Mouse (Mus musculus) MEL (cell line): ENCODE data around the gene Mc3r. TPM values are rescaled to one million over a fixed set of nuclear protein-coding genes. Genes with fewer than 3 reads are reported as not detected.

Experiments
- DNase-seq: peaks from one replicate; pipeline ENCODE4 v3.0.0; 2011; ENCODE audit warnings: low read depth, low spot score
- H3K27ac ChIP-seq: 2 replicates; pipeline ENCODE4 v1.5.1; 2012; ENCODE audit warnings: low read depth, mild to moderate bottlenecking, control low read depth, low read length, moderate library complexity; ENCODE audit not compliant: control insufficient read depth
- H3K27me3 ChIP-seq, 2 experiments: fragments of 150-350 bp in 1 of 2; sonication (generic) in 1 of 2; 2 replicates each; pipeline ENCODE4 v1.6.1; 2012; ENCODE audit warnings: low read length in 2 of 2, mild to moderate bottlenecking in 2 of 2, improper control_type of control experiment in 1 of 2, moderate library complexity in 1 of 2; ENCODE audit not compliant: insufficient read depth in 2 of 2, control insufficient read depth in 1 of 2
- H3K36me3 ChIP-seq, 2 experiments: 2 replicates each; pipeline ENCODE4 v1.6.1; 2012 to 2014; ENCODE audit warnings: low read length in 2 of 2, improper control_type of control experiment in 1 of 2, inconsistent platforms in 1 of 2, mild to moderate bottlenecking in 1 of 2; ENCODE audit not compliant: insufficient read depth in 2 of 2, control insufficient read depth in 1 of 2
- H3K4me1 ChIP-seq, 2 experiments: fragments of 150-350 bp in 1 of 2; sonication (generic) in 1 of 2; 2 replicates each; pipeline ENCODE4 v1.6.1; 2012; ENCODE audit warnings: low read length in 2 of 2, improper control_type of control experiment in 1 of 2, mild to moderate bottlenecking in 1 of 2; ENCODE audit not compliant: insufficient read depth in 2 of 2, control insufficient read depth in 1 of 2
- H3K4me3 ChIP-seq, 2 experiments: fragments of 150-350 bp in 1 of 2; sonication (generic) in 1 of 2; 2 replicates each; pipeline ENCODE4 v1.5.1; 2012; ENCODE audit warnings: low read depth in 2 of 2, low read length in 2 of 2, mild to moderate bottlenecking in 2 of 2, moderate library complexity in 2 of 2, control low read depth in 1 of 2, improper control_type of control experiment in 1 of 2; ENCODE audit not compliant: control insufficient read depth in 1 of 2, insufficient read depth in 1 of 2
- H3K79me2 ChIP-seq: 2 replicates; pipeline ENCODE4 v1.6.1; 2012; ENCODE audit warnings: mild to moderate bottlenecking, low read length, moderate library complexity; ENCODE audit not compliant: control insufficient read depth, poor library complexity, insufficient read depth
- H3K9ac ChIP-seq: 2 replicates; pipeline ENCODE4 v1.6.1; 2012; ENCODE audit warnings: low read depth, mild to moderate bottlenecking, control low read depth, low read length, moderate library complexity; ENCODE audit not compliant: control insufficient read depth, poor library complexity, severe bottlenecking
- H3K9me3 ChIP-seq: fragments of 150-350 bp; sonication (generic); replicated peaks from 2 replicates; pipeline ENCODE4 v1.6.1; 2012; ENCODE audit warnings: mild to moderate bottlenecking, low read length, improper control_type of control experiment, moderate library complexity; ENCODE audit not compliant: insufficient read depth
- BHLHE40 ChIP-seq: IDR thresholded peaks from 2 replicates; pipeline ENCODE4 v1.6.1; 2012; ENCODE audit warnings: low read depth, mild to moderate bottlenecking, inconsistent platforms, low read length, improper control_type of control experiment, borderline replicate concordance
- CHD1 ChIP-seq: IDR thresholded peaks from 2 replicates; pipeline ENCODE4 v1.6.1; 2012; ENCODE audit warnings: low read depth, mild to moderate bottlenecking, inconsistent platforms, low read length, improper control_type of control experiment
- CHD2 ChIP-seq: IDR thresholded peaks from 2 replicates; pipeline ENCODE4 v1.6.1; 2011; ENCODE audit warnings: low read length, improper control_type of control experiment
- CTCF ChIP-seq, 3 experiments: IDR thresholded peaks in 2 of 3; conservative IDR thresholded peaks in 1 of 3; 2 replicates each; pipeline ENCODE4 v1.5.1; 2011 to 2012; ENCODE audit warnings: low read length in 3 of 3, low read depth in 2 of 3, mild to moderate bottlenecking in 2 of 3, improper control_type of control experiment in 1 of 3, inconsistent platforms in 1 of 3, mixed read lengths in 1 of 3, moderate library complexity in 1 of 3; ENCODE audit not compliant: control insufficient read depth in 1 of 3, insufficient read depth in 1 of 3, poor library complexity in 1 of 3, severe bottlenecking in 1 of 3
- ETS1 ChIP-seq: IDR thresholded peaks from 2 replicates; pipeline ENCODE4 v1.6.1; 2012; ENCODE audit warnings: low read depth, mild to moderate bottlenecking, inconsistent platforms, low read length, improper control_type of control experiment, moderate library complexity
- JUND ChIP-seq: IDR thresholded peaks from 2 replicates; pipeline ENCODE4 v1.6.1; 2011; ENCODE audit warnings: low read depth, mild to moderate bottlenecking, improper control_type of control experiment, low read length
- KAT2A ChIP-seq: conservative IDR thresholded peaks from 2 replicates; pipeline ENCODE4 v1.6.1; 2012; ENCODE audit warnings: low read depth, low read length, improper control_type of control experiment, inconsistent platforms
- MEF2A ChIP-seq: IDR thresholded peaks from 2 replicates; pipeline ENCODE4 v1.6.1; 2014; ENCODE audit warnings: low read depth, mild to moderate bottlenecking, inconsistent platforms, low read length, improper control_type of control experiment; ENCODE audit not compliant: poor library complexity, insufficient replicate concordance, severe bottlenecking; ENCODE audit errors: extremely low read depth
- MYB ChIP-seq: IDR thresholded peaks from 2 replicates; pipeline ENCODE4 v1.6.1; 2011; ENCODE audit warnings: mild to moderate bottlenecking, low read depth, low read length, improper control_type of control experiment
- MYC ChIP-seq: IDR thresholded peaks from 2 replicates; pipeline ENCODE4 v1.6.1; 2011; ENCODE audit warnings: low read depth, mild to moderate bottlenecking, low read length, improper control_type of control experiment, moderate library complexity
- NRF1 ChIP-seq: IDR thresholded peaks from 2 replicates; pipeline ENCODE4 v1.6.1; 2014; ENCODE audit warnings: low read depth, mild to moderate bottlenecking, inconsistent platforms, low read length, improper control_type of control experiment, moderate library complexity; ENCODE audit not compliant: poor library complexity, insufficient read depth, severe bottlenecking
- POLR2A ChIP-seq, 2 experiments: IDR thresholded peaks; 2 replicates each; pipeline ENCODE4 v1.6.1; 2011 to 2012; ENCODE audit warnings: low read length in 2 of 2, mild to moderate bottlenecking in 2 of 2, control low read depth in 1 of 2, improper control_type of control experiment in 1 of 2, low read depth in 1 of 2, moderate library complexity in 1 of 2; ENCODE audit not compliant: control insufficient read depth in 1 of 2, insufficient read depth in 1 of 2, poor library complexity in 1 of 2
- POLR2AphosphoS2 ChIP-seq: IDR thresholded peaks from 2 replicates; pipeline ENCODE4 v1.6.1; 2011; ENCODE audit warnings: low read length, improper control_type of control experiment
- POLR2AphosphoS5 ChIP-seq: IDR thresholded peaks from 2 replicates; pipeline ENCODE4 v1.6.1; 2012; ENCODE audit warnings: low read depth, borderline replicate concordance, mild to moderate bottlenecking, inconsistent platforms, low read length, moderate library complexity, mixed read lengths
- RCOR1 ChIP-seq: IDR thresholded peaks from 2 replicates; pipeline ENCODE4 v1.6.1; 2012; ENCODE audit warnings: low read depth, mild to moderate bottlenecking, inconsistent platforms, low read length, improper control_type of control experiment
- ZKSCAN1 ChIP-seq: IDR thresholded peaks from 2 replicates; pipeline ENCODE4 v1.6.1; 2012; ENCODE audit warnings: low read depth, mild to moderate bottlenecking, inconsistent platforms, low read length, improper control_type of control experiment, moderate library complexity
- polyA plus RNA-seq, 2 experiments: library from polyadenylated mRNA; stranded (reverse) in 1 of 2; unstranded in 1 of 2; fragments of >175 nt in 1 of 2; fragments of >200 nt in 1 of 2; gene quantifications; 2 replicates each; pipeline versions ENCODE4 v1.2.1 to v1.2.4; 2012; ENCODE audit warnings: low replicate concordance in 2 of 2, low read depth in 1 of 2; ENCODE audit not compliant: insufficient read length in 2 of 2, insufficient read depth in 1 of 2, missing spikeins in 1 of 2
- total RNA-seq: library from RNA; depleted of rRNA; stranded (reverse); fragments of 300-350 nt; gene quantifications from 2 replicates; pipeline ENCODE4 v1.2.3, GENCODE M21; 2012

Gene Mc3r
- total and polyA plus RNA-seq, 3 experiments = 0.04 TPM; not detected in 2

- Histone ChIP-seq H3K36me3 (peaks cover 0 to 7% of the 10 kb centered on the region in 2 experiments; a peak in 2 of 4 replicates), H3K27me3 (no peaks in the 10 kb centered on the region), H3K4me3 (no peak overlapping the region)
- TF ChIP-seq NRF1 (no peak), RCOR1 (no peak), MEF2A (no peak), JUND (no peak), CHD2 (no peak), POLR2AphosphoS5 (no peak), MYC (no peak), KAT2A (no peak), MYB (no peak)
- TF ChIP-seq, all 39 proteins: peak for 0
- Histone ChIP-seq H3K79me2 (no peaks in the 10 kb centered on the region), H3K9me3 (no peaks in the 10 kb centered on the region), H3K27ac (no peak overlapping the region), H3K4me1 (peaks cover 7 to 10% of the 10 kb centered on the region in 2 experiments), H3K9ac (no peak overlapping the region)
- DNase-seq = no peak
These were observed 22.2 kb downstream of the Mc3r start for GRCm38 (mm10) chr2:172270485-172270944.

- DNase-seq = no peak
- Histone ChIP-seq H3K9ac (no peak overlapping the region), H3K79me2 (no peaks in the 10 kb centered on the region), H3K27me3 (no peaks in the 10 kb centered on the region), H3K9me3 (no peaks in the 10 kb centered on the region), H3K27ac (no peak overlapping the region), H3K36me3 (peaks cover 0 to 13% of the 10 kb centered on the region in 2 experiments; a peak in 2 of 4 replicates), H3K4me1 (peaks cover 10 to 16% of the 10 kb centered on the region in 2 experiments)
- no peak for TF ChIP-seq ZKSCAN1
- no peak for TF ChIP-seq POLR2A (IDR thresholded peaks at IDR 0.05; ENCODE audit: control insufficient read depth in 1 of 2, insufficient read depth in 1 of 2, low read depth in 1 of 2, low read length in 2 of 2, poor library complexity in 1 of 2)
- no peak for TF ChIP-seq CTCF (IDR thresholded peaks at IDR 0.05 in 2 of 3, conservative IDR thresholded peaks at IDR 0.05 in 1 of 3; ENCODE audit: control insufficient read depth in 1 of 3, insufficient read depth in 1 of 3, low read depth in 2 of 3, low read length in 3 of 3, poor library complexity in 1 of 3, severe bottlenecking in 1 of 3)
- no peak for TF ChIP-seq BHLHE40
- TF ChIP-seq ETS1 = no peak
- TF ChIP-seq POLR2AphosphoS2 = no peak
- no peak for TF ChIP-seq MYB
- no peak for TF ChIP-seq POLR2AphosphoS5
- TF ChIP-seq CHD1 = no peak
- TF ChIP-seq, all 39 proteins: peak for 0
- no peak overlapping the region for H3K4me3 ChIP-seq
These were observed 22.8 kb downstream of the Mc3r start for GRCm38 (mm10) chr2:172270974-172271697.
